Mouse (Mus musculus) thymus, postnatal 14 days (tissue): ENCODE results near the gene Reps1.

ENCODE experiments used
- DNase-seq: peaks from one replicate; pipeline ENCODE4 v3.0.0; 2021

The Reps1 gene

GRCm38 (mm10) chr10:18147224-18147623 is 91.6 kb downstream of the Reps1 start:
- DNase-seq: no peak

- no peak for DNase-seq
These were observed 106.8 kb downstream of the Reps1 start for GRCm38 (mm10) chr10:18162435-18162971.
